Mouse (Mus musculus) olfactory bulb, adult 2 months (tissue): Measurements from ENCODE around the gene Alg13. TPM values are rescaled to one million over a fixed set of nuclear protein-coding genes. Genes with fewer than 3 reads are reported as not detected.

Source experiments
- H3K27ac ChIP-seq: fragments of 200-500 bp; 2 replicates; pipeline ENCODE4 v1.5.1; 2012; ENCODE audit warnings: low read depth, low read length; ENCODE audit not compliant: insufficient read depth
- H3K4me1 ChIP-seq: fragments of 200-500 bp; 2 replicates; pipeline ENCODE4 v1.6.1; 2012; ENCODE audit warnings: low read length; ENCODE audit not compliant: control insufficient read depth, insufficient read depth
- H3K4me3 ChIP-seq: fragments of 200-500 bp; 2 replicates; pipeline ENCODE4 v1.5.1; 2012; ENCODE audit warnings: mild to moderate bottlenecking, low read depth, low read length, moderate library complexity; ENCODE audit not compliant: insufficient read depth
- CTCF ChIP-seq: fragments of 200-500 bp; IDR thresholded peaks from 2 replicates; pipeline ENCODE4 v1.5.1; 2012; ENCODE audit warnings: low read depth, mild to moderate bottlenecking, low read length, moderate library complexity; ENCODE audit not compliant: insufficient read depth
- POLR2A ChIP-seq: fragments of 200-500 bp; IDR thresholded peaks from 2 replicates; pipeline ENCODE4 v1.6.1; 2012; ENCODE audit warnings: mild to moderate bottlenecking, low read depth, low read length, moderate library complexity; ENCODE audit not compliant: insufficient read depth
- WGBS: fragments of 180-500 bp; shearing (Covaris S2); methylation state at CpG from one replicate; pipeline ENCODE4 v1.1.7; 2018; 5-methylcytosine and 5-hydroxymethylcytosine counted together
- polyA plus RNA-seq: library from polyadenylated mRNA; stranded (reverse); fragments of >200 nt; gene quantifications from 2 replicates; pipeline ENCODE4 v1.2.4, GENCODE M21; 2012; ENCODE audit warnings: low replicate concordance; ENCODE audit not compliant: missing spikeins, insufficient read depth, insufficient read length

Gene Alg13
- polyA plus RNA-seq, 1 experiment, result not detected

- Histone ChIP-seq H3K4me1 (no peaks in the 10 kb centered on the region), H3K27ac (no peak overlapping the region), H3K4me3 (no peak overlapping the region)
- no peak for TF ChIP-seq POLR2A
These were observed 7.8 kb downstream of the Alg13 start for GRCm38 (mm10) chrX:144325375-144325774.

GRCm38 (mm10) chrX:144335332-144336015 lies 17.9 kb downstream of the Alg13 start:
- Histone ChIP-seq H3K4me1 (no peaks in the 10 kb centered on the region), H3K4me3 (no peak overlapping the region), H3K27ac (no peak overlapping the region)
- TF ChIP-seq CTCF (no peak), POLR2A (no peak)
- 44% methylated on average over 8 of the region's 8 CpGs for WGBS

GRCm38 (mm10) chrX:144337938-144338337 lies 20.3 kb downstream of the Alg13 start:
- Histone ChIP-seq H3K27ac (no peak overlapping the region), H3K4me1 (no peaks in the 10 kb centered on the region), H3K4me3 (no peak overlapping the region)
- TF ChIP-seq POLR2A (no peak), CTCF (no peak)

GRCm38 (mm10) chrX:144338355-144338754 lies 20.8 kb downstream of the Alg13 start:
- Histone ChIP-seq H3K4me1 (no peaks in the 10 kb centered on the region), H3K4me3 (no peak overlapping the region), H3K27ac (no peak overlapping the region)
- TF ChIP-seq CTCF (no peak), POLR2A (no peak)

GRCm38 (mm10) chrX:144374196-144374595 lies 56.6 kb downstream of the Alg13 start:
- Histone ChIP-seq H3K27ac (no peak overlapping the region), H3K4me1 (no peaks in the 10 kb centered on the region), H3K4me3 (no peak overlapping the region)
- TF ChIP-seq CTCF, result no peak
- no peak for TF ChIP-seq POLR2A
- WGBS, result 82% methylated on average over 2 of the region's 2 CpGs

- Histone ChIP-seq H3K4me3 (no peak overlapping the region), H3K27ac (no peak overlapping the region), H3K4me1 (no peaks in the 10 kb centered on the region)
- 24% methylated on average over 7 of the region's 7 CpGs for WGBS
- TF ChIP-seq CTCF, result peak; percentile 37; the same call in 1 of the 2 replicates
- TF ChIP-seq POLR2A, result no peak
These were observed 85.9 kb downstream of the Alg13 start for GRCm38 (mm10) chrX:144403526-144403925.

- no peak for TF ChIP-seq POLR2A
- Histone ChIP-seq H3K27ac (no peak overlapping the region), H3K4me3 (no peak overlapping the region), H3K4me1 (no peaks in the 10 kb centered on the region)
- 85% methylated on average over 5 of the region's 5 CpGs for WGBS
These were observed 90.4 kb downstream of the Alg13 start for GRCm38 (mm10) chrX:144408036-144408435.

GRCm38 (mm10) chrX:144420259-144420658 lies 102.7 kb downstream of the Alg13 start:
- TF ChIP-seq POLR2A (no peak), CTCF (no peak)
- Histone ChIP-seq H3K27ac (no peak overlapping the region), H3K4me1 (no peaks in the 10 kb centered on the region), H3K4me3 (no peak overlapping the region)
- WGBS, result 57% methylated on average over 1 of the region's 1 CpGs

GRCm38 (mm10) chrX:144421091-144421490 lies 103.5 kb downstream of the Alg13 start:
- WGBS, result 84% methylated on average over 1 of the region's 1 CpGs
- TF ChIP-seq POLR2A, result no peak
- H3K4me1 ChIP-seq, result no peaks in the 10 kb centered on the region
- H3K4me3 ChIP-seq, result no peak overlapping the region
- H3K27ac ChIP-seq, result no peak overlapping the region

GRCm38 (mm10) chrX:144423848-144424247 lies 106.2 kb downstream of the Alg13 start:
- 75% methylated on average over 3 of the region's 3 CpGs for WGBS
- Histone ChIP-seq H3K4me1 (no peaks in the 10 kb centered on the region), H3K4me3 (no peak overlapping the region), H3K27ac (no peak overlapping the region)
- TF ChIP-seq POLR2A (no peak), CTCF (no peak)

Other genes starting within 250 kb of the Alg13 start
- not detected in 2 replicates for gene A730046J19Rik, start 164.1 kb upstream of the Alg13 start, polyA plus RNA-seq
- not detected in 2 replicates for gene Trpc5os, start 138.8 kb downstream of the Alg13 start, polyA plus RNA-seq